Mouse (Mus musculus) granulocyte monocyte progenitor cell, adult 5-6 weeks (primary cell): ENCODE results near the gene Gm7861. TPM values are rescaled to one million over a fixed set of nuclear protein-coding genes. Genes with fewer than 3 reads are reported as not detected.
"Not testable (repeated sequence)": the region's sequence is repeated elsewhere in the genome, so short reads cannot be mapped to it uniquely, and the experiment has no call there.

Source experiments
- ATAC-seq: replicated peaks from 2 replicates; pipeline ENCODE4 v1.8.0; 2016; ENCODE audit warnings: mild to moderate bottlenecking, moderate TSS enrichment, inconsistent platforms; ENCODE audit not compliant: poor library complexity, severe bottlenecking
- total RNA-seq, 2 experiments: library from RNA; stranded (forward) in 1 of 2; stranded (reverse) in 1 of 2; fragments of 200-712, 200-1000 nt in 1 of 2; fragments of >200 nt in 1 of 2; fragmentation: Nextera tagmentation in 1 of 2; gene quantifications; 2 replicates each; pipeline ENCODE4 v1.2.3; 2014 to 2017

Gm7861 gene
- not detected in 2 replicates for total RNA-seq (2014; fragmentation: Nextera tagmentation)
- total RNA-seq (2017), result not detected in 2 replicates

DNA sequence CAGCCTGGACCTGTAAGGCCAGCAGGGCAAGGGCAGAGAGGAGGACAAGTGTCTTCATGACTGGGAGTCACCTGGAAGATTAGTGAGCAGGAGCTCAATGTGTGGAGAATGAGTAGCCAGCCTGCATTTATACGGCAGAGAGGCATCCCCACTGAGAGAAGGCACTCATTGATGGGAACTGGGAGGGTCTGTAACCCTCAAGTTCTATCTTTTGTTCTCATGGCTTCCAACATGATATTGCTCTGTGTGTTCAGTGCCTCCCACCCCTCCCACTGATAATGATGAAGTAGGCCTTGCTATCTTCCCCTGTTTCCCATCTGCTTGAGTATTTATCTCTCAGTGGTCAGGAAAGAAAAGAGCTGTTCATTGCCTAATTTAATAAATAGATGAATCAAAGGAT lies at the start of gene Gm7861:
Gene Gm7861, minus strand, starts transcription at position 101 of the 400 bp plus-strand sequence.
- ATAC-seq, result not testable (repeated sequence)

DNA sequence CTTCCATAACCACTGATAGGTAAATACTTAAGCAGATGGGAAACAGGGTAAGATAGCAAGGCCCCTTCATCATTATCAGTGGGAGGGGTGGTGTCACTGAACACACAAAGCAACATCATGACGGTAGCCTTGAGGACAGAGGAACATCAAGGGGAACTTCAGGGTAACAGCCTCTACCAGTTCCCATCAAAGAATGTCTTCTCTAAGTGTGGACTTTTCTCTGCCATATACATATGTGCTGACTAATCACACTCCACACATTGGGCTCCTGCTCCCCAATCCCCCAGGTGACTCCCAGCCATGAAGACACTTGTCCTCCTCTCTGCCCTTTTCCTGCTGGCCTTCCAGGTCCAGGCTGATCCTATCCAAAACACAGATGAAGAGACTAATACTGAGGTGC lies 23.6 kb upstream of the Gm7861 start, which contains the start of gene Defa26:
Gene Defa26, plus strand, starts transcription at position 301 of the 400 bp plus-strand sequence.
- ATAC-seq, result not testable (repeated sequence)

DNA sequence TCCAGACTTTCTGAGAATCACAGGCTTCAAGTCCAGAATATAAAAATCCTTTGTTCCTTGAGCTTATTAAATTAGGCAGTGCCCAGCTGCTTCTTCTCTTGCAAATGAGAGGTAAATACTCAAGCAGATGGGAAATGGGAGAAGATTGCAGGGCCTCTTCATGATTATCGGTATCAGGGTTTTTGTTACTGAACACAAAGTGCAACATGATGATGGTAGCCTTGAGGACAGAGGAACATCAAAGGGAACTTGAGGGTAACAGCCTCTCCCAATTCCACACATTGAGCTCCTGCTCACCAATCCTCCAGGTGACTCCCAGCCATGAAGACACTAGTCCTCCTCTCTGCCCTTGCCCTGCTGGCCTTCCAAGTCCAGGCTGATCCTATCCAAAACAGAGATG lies 11.6 kb downstream of the Gm7861 start, which contains the start of gene Defa28:
Gene Defa28, plus strand, starts transcription at position 301 of the 400 bp plus-strand sequence.
- ATAC-seq, result not testable (repeated sequence)

DNA sequence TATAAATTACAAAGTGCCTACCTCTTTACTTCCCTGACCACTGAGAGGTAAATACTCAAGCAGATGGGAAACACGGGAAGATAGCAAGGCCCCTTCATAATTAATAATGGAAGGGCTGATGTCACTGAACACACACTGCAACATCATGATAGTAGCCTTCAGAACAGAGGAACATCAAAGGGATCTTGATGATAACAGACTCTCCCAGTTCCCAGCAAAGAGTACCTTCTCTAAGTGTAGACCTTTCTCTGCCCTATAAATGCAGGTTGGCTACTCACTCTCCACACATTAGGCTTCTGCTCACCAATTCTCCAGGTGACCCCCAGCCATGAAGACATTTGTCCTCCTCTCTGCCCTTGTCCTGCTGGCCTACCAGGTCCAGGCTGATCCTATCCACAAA lies 29.2 kb downstream of the Gm7861 start, which contains the start of gene Defa37:
Gene Defa37, plus strand, starts transcription at position 301 of the 400 bp plus-strand sequence.
- not testable (repeated sequence) for ATAC-seq

Other genes with a start within 250 kb of the Gm7861 start
- not detected in 2 replicates for gene Defa2, start 216.0 kb downstream of the Gm7861 start, total RNA-seq (2014; fragmentation: Nextera tagmentation)
- gene Defa2, start 216.0 kb downstream of the Gm7861 start, total RNA-seq (2017), result not detected in 2 replicates
- gene Defa33, start 202.7 kb downstream of the Gm7861 start, total RNA-seq (2014; fragmentation: Nextera tagmentation), result not detected in 2 replicates
- gene Defa33, start 202.7 kb downstream of the Gm7861 start, total RNA-seq (2017), result not detected in 2 replicates
- not detected in 2 replicates for gene Defa36, start 167.1 kb downstream of the Gm7861 start, total RNA-seq (2014; fragmentation: Nextera tagmentation)
- gene Defa36, start 167.1 kb downstream of the Gm7861 start, total RNA-seq (2017), result not detected in 2 replicates
- not detected in 2 replicates for gene Gm7849, start 137.9 kb downstream of the Gm7861 start, total RNA-seq (2014; fragmentation: Nextera tagmentation)
- gene Gm7849, start 137.9 kb downstream of the Gm7861 start, total RNA-seq (2017), result not detected in 2 replicates
- not detected in 2 replicates for gene Defa20, start 85.2 kb downstream of the Gm7861 start, total RNA-seq (2014; fragmentation: Nextera tagmentation)
- gene Defa20, start 85.2 kb downstream of the Gm7861 start, total RNA-seq (2017), result not detected in 2 replicates
- gene Defa32, start 65.5 kb downstream of the Gm7861 start, total RNA-seq (2014; fragmentation: Nextera tagmentation), result not detected in 2 replicates
- not detected in 2 replicates for gene Defa32, start 65.5 kb downstream of the Gm7861 start, total RNA-seq (2017)
- not detected in 2 replicates for gene Defa37, start 29.1 kb downstream of the Gm7861 start, total RNA-seq (2014; fragmentation: Nextera tagmentation)
- gene Defa37, start 29.1 kb downstream of the Gm7861 start, total RNA-seq (2017), result not detected in 2 replicates
- gene Defa28, start 11.5 kb downstream of the Gm7861 start, total RNA-seq (2014; fragmentation: Nextera tagmentation), result not detected in 2 replicates
- not detected in 2 replicates for gene Defa28, start 11.5 kb downstream of the Gm7861 start, total RNA-seq (2017)
- gene Defa26, start 23.7 kb upstream of the Gm7861 start, total RNA-seq (2014; fragmentation: Nextera tagmentation), result not detected in 2 replicates
- not detected in 2 replicates for gene Defa26, start 23.7 kb upstream of the Gm7861 start, total RNA-seq (2017)
- not detected in 2 replicates for gene Defa17, start 61.3 kb upstream of the Gm7861 start, total RNA-seq (2014; fragmentation: Nextera tagmentation)
- not detected in 2 replicates for gene Defa17, start 61.3 kb upstream of the Gm7861 start, total RNA-seq (2017)
- not detected in 2 replicates for gene Defa34, start 71.3 kb upstream of the Gm7861 start, total RNA-seq (2014; fragmentation: Nextera tagmentation)
- not detected in 2 replicates for gene Defa34, start 71.3 kb upstream of the Gm7861 start, total RNA-seq (2017)
- not detected in 2 replicates for gene AY761184, start 109.1 kb upstream of the Gm7861 start, total RNA-seq (2014; fragmentation: Nextera tagmentation)
- not detected in 2 replicates for gene AY761184, start 109.1 kb upstream of the Gm7861 start, total RNA-seq (2017)
- not detected in 2 replicates for gene Defa24, start 140.0 kb upstream of the Gm7861 start, total RNA-seq (2014; fragmentation: Nextera tagmentation)
- not detected in 2 replicates for gene Defa24, start 140.0 kb upstream of the Gm7861 start, total RNA-seq (2017)
- not detected in 2 replicates for gene Defb50, start 229.0 kb upstream of the Gm7861 start, total RNA-seq (2014; fragmentation: Nextera tagmentation)
- not detected in 2 replicates for gene Defb50, start 229.0 kb upstream of the Gm7861 start, total RNA-seq (2017)
- not detected in 2 replicates for gene Defb2, start 245.4 kb upstream of the Gm7861 start, total RNA-seq (2014; fragmentation: Nextera tagmentation)
- gene Defb2, start 245.4 kb upstream of the Gm7861 start, total RNA-seq (2017), result not detected in 2 replicates